Mouse (Mus musculus) heart, adult 11 months (tissue): ENCODE results near the gene Zcchc8.
"Not testable (repeated sequence)": the region's sequence is repeated elsewhere in the genome, so short reads cannot be mapped to it uniquely, and the experiment has no call there.

Source experiments
- DNase-seq: peaks from one replicate; pipeline ENCODE4 v3.0.0; 2022

Zcchc8 gene

GRCm38 (mm10) chr5:123720328-123721311 is at the start of gene Zcchc8:
Zcchc8 (minus strand) TSS chr5:123721100.
- peak; percentile 99 for DNase-seq

DNA sequence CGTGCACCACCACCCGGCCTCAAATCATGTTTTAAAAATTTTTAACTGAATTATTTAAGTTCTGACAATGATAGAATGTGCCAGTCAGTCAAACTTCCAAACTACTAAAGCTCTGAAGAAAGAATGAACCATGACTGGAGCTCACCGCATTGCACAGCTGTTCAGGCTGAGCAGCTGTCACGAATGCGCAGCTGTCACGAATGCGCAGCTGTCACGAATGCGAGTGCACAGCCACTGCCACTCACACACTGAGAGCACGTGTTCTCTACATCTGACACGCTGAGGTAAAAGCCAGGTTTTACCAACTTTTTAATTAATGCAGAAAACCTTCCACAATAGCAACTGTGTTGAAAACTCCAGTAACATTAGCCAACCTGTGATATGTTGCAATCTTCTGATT is 45.6 kb upstream of the Zcchc8 start:
- DNase-seq: not testable (repeated sequence)

DNA sequence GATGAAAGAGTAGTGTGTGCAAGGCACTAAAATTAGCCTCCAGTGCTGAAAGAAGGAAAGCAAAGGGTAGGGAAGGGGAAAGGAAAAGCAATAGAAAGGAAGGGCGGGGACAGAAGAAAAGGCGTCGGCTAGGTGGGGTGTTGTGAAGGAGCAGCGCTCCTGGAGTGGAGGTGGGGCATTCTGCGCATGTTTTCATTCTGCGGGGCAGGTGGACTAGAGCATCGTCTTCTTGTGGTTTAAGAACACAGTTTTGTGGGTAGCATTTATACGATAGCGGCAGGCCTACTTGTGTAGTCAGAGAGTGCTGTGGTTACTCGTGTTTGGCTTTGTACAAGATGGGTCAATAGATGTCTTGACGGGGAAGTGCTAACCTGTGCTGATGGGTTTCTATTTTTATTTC is 44.6 kb upstream of the Zcchc8 start:
- DNase-seq: no peak

GRCm38 (mm10) chr5:123749065-123750064 is 28.5 kb upstream of the Zcchc8 start, which contains the start of the genes Rsrc2 and Kntc1:
Rsrc2 (minus strand) TSS chr5:123749414.
Kntc1 (plus strand) TSS chr5:123749716.
- DNase-seq: peak; percentile 100

GRCm38 (mm10) chr5:123748339-123749064 is 27.6 kb upstream of the Zcchc8 start:
- DNase-seq: no peak

DNA sequence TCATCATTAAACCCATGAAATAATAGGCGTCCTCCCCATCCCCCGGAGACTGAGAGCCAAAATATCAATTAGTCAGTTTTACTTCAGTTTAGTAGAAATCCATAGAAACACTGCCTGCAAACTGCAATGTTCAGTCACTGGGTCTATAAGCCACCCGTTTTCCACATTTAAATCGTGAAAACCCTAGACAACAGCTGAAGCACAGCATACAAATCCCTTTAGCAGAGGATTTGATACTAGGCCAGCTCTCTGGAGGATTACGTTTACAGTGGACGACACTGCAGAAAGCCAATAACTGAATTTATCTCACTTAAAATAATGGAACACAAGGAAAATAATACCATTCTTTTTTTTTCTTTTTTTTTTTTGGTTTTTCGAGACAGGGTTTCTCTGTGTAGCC is 26.7 kb upstream of the Zcchc8 start:
- DNase-seq: no peak

- DNase-seq: no peak
These were observed 25.4 kb upstream of the Zcchc8 start for GRCm38 (mm10) chr5:123746253-123746652.

DNA sequence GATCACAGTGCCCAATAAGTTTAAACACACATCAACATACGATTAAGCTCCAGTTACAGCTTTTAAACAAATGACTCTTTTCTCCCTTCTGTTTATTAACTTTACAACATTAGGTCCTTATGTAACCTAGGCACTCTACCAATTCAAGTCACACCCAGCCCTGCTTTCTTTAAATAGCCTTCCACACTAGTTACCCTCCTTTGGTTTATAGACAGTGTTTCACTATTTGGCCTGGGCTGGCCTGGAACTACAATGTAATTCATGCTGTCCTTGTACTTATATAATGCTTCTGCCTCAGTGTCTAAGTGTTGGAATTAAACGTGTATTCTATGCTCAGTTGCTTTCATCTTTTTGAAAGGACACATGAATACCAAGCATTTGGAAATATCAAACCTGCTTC is 23.5 kb upstream of the Zcchc8 start:
- peak; percentile 89 for DNase-seq

DNA sequence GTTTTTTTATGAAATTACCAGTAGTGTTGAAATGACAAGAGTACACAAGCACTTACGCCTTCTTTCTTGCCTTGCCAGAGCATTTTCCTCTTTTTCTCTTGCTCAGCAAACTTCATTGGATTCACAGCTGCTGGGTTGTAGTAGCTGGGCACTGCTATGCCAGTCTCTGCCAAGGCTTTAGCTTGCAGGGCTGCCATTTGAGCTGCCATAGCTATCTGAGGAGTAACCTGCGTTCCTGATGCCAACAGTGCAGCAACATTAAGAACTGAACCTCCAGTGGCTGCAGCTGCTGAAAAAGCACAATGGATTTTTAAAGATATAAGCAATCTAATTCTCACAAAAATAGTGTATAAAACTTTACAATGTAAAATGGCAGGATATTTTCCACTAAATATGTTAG is 10.1 kb upstream of the Zcchc8 start:
- DNase-seq: peak; percentile 67

GRCm38 (mm10) chr5:123723816-123724215 is 2.9 kb upstream of the Zcchc8 start:
- peak; percentile 5 for DNase-seq

DNA sequence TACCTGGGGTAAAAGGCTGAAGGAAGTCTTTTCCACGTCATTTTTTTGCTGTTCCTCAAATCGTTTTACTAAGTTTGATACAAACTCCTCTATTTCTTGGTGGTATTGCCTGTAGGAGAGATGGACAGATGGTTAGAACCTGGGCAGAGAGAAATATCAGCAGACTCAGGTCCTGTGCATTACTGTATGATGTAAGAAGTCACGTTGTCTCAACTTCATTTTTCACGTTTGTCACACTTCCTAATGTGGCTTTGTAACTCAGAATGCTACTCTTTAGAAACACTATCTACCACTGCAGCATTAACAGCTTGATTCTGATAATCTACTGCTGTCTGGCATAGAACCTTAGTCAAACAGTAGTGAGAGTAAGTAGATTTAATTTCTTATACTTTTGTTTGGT is 6.3 kb downstream of the Zcchc8 start:
- peak; percentile 6 for DNase-seq

DNA sequence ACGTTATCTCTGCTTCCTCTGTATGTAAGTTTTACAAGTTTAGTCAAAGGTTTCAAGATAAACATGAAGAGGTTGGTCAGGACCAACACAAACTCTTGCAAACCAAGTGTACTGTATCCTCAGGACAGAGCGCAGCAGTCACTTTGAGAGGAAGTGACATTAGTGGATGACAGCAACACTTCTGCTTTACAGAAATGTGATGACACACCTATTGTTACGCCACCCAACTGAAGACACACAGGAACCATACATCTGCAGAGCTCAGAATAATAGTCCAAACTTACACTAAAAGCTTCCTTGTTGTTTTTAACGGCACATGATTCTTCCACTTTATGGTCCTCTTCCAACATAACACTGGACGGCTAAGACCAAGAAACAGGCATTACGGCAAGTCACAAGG is 7.1 kb downstream of the Zcchc8 start:
- DNase-seq: peak; percentile 58

DNA sequence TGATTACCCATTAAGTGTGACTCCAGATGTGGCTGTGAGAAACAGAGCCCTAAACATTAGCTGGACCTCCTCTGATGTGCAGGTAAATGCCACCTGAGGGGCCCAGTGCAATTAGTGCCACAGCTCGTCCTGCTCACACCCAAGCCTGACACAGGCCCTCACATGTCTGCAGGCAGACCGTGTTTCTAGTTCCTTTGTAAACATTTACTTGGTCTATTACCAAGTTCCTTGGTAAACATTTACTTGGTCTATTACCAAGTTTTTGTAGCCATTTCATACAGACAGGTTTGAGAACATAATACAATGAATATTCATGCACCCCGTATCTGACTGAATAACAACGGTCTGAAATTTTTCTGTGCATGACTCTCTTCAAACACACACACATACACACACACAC is 11.3 kb downstream of the Zcchc8 start:
- DNase-seq: peak; percentile 83

DNA sequence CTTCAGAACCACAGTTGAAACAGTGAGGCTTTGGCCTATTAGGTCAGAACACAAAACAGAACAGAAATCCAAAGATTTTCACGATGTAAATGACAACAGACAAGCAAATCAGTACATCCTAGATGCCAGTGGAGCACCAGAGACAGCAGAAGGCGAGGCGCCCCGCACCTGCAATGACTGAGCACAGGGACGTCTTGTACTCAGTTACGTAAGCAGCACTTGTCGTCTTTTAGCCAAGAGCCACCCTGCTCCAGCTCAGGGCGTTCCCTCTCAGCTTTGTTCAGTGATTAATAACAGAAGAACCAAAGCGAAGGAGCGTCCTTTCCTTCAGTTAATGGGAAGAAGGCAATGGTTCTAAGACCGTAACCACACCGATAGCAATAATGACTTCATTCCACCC is 12.3 kb downstream of the Zcchc8 start:
- peak; percentile 90 for DNase-seq

DNA sequence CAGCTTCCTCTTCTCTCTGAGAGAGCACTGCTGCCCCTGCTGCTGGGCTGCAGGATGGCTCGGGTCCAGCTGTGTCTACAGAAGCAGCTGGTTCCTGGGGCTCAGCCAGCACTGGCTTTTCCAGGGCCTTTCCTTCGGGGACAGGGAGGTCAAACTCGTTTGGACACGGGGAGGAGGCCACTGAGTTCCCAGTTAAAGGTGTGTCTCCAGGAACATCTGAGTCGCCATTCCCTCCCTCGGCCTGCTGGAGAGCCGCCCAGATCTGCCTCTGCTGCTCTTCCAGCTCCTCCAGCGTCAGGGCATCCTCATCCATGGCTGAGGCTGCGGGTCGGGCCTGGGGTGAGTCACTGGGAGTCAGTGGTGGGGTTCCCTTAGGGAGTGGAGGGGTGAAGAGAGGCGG is 20.3 kb downstream of the Zcchc8 start:
- DNase-seq: peak; percentile 98

GRCm38 (mm10) chr5:123699198-123699597 is 21.7 kb downstream of the Zcchc8 start:
- DNase-seq: peak; percentile 95

- DNase-seq: no peak
These were observed 23.9 kb downstream of the Zcchc8 start for GRCm38 (mm10) chr5:123696961-123697360.

- no peak for DNase-seq
These were observed 24.7 kb downstream of the Zcchc8 start for GRCm38 (mm10) chr5:123696244-123696643.

DNA sequence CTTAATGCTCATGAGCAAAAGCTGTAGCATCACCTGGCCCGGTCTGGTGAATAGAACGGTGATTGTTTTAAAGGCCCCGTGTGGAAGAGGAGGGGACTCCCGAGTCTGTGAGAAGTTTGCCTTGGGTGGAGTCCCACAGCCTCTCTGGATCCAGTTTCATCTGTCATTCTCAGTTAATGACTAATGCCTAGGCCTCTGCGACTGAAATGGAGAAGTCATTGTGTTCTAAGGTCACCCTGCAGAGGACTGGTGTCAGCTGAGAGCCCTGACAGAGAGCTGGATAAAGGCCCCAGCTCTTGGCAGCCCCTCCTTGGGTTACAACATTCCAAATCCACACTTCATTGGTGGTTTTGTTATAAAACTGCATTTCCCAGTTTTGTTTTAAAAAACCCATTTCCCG is 26.4 kb downstream of the Zcchc8 start:
- DNase-seq: peak; percentile 98

- DNase-seq: peak; percentile 98
These were observed 36.4 kb downstream of the Zcchc8 start, which contains the start of gene Clip1 for GRCm38 (mm10) chr5:123684221-123685144. Clip1 (minus strand) TSS chr5:123684618.
